Mouse (Mus musculus): ENCODE results near the gene Atoh7. TPM values are rescaled to one million over a fixed set of nuclear protein-coding genes. Genes with fewer than 3 reads are reported as not detected.
"Not testable (repeated sequence)": the region's sequence is repeated elsewhere in the genome, so short reads cannot be mapped to it uniquely, and the experiment has no call there.

Atoh7 gene
- total and polyA plus RNA-seq, 3 experiments: not detected

- H3K9ac ChIP-seq (ENCODE audit: control insufficient read depth, low read depth, low read length, poor library complexity, severe bottlenecking): no peak overlapping the region
- no peaks in the 10 kb centered on the region for H3K9me3 ChIP-seq (replicated peaks; ENCODE audit: insufficient read depth, low read length)
- H3K36me3 ChIP-seq (ENCODE audit: control insufficient read depth in 1 of 2, insufficient read depth in 2 of 2, low read length in 2 of 2): no peaks in the 10 kb centered on the region
- TF ChIP-seq ETS1 (IDR thresholded peaks at IDR 0.05; ENCODE audit: low read depth, low read length): no peak
- TF ChIP-seq SIN3A (IDR thresholded peaks at IDR 0.05; ENCODE audit: low read length): no peak
- TF ChIP-seq ZNF384 (IDR thresholded peaks at IDR 0.05; ENCODE audit: low read depth, low read length): no peak
- no peak for TF ChIP-seq UBTF (IDR thresholded peaks at IDR 0.05; ENCODE audit: borderline replicate concordance, insufficient read depth, low read depth, low read length)
- TF ChIP-seq USF1 (IDR thresholded peaks at IDR 0.05; ENCODE audit: low read depth, low read length): no peak
- no peak for TF ChIP-seq EP300 (IDR thresholded peaks at IDR 0.05; ENCODE audit: low read depth in 1 of 2, low read length in 2 of 2)
- no peak for TF ChIP-seq CHD1 (IDR thresholded peaks at IDR 0.05; ENCODE audit: low read depth, low read length)
- TF ChIP-seq ZMIZ1 (IDR thresholded peaks at IDR 0.05; ENCODE audit: low read depth, low read length): no peak
- TF ChIP-seq GABPA (IDR thresholded peaks at IDR 0.05; ENCODE audit: low read depth, low read length): no peak
- TF ChIP-seq NELFE (IDR thresholded peaks at IDR 0.05; ENCODE audit: low read depth, low read length): no peak
- no peak for TF ChIP-seq TCF12 (IDR thresholded peaks at IDR 0.05; ENCODE audit: low read depth, low read length)
- no peak for TF ChIP-seq POLR2A (IDR thresholded peaks at IDR 0.05; ENCODE audit: control insufficient read depth in 1 of 2, insufficient read depth in 1 of 2, low read depth in 1 of 2, low read length in 2 of 2, poor library complexity in 1 of 2)
- no peak for TF ChIP-seq ZKSCAN1 (IDR thresholded peaks at IDR 0.05; ENCODE audit: low read depth, low read length)
- TF ChIP-seq E2F4 (IDR thresholded peaks at IDR 0.05; ENCODE audit: borderline replicate concordance, low read depth, low read length): no peak
- TF ChIP-seq GATA1 (IDR thresholded peaks at IDR 0.05; ENCODE audit: low read depth, low read length): no peak
- no peak for TF ChIP-seq MYC (IDR thresholded peaks at IDR 0.05; ENCODE audit: low read depth, low read length)
- no peak for TF ChIP-seq CTCF (IDR thresholded peaks at IDR 0.05 in 2 of 3, conservative IDR thresholded peaks at IDR 0.05 in 1 of 3; ENCODE audit: control insufficient read depth in 1 of 3, insufficient read depth in 1 of 3, low read depth in 2 of 3, low read length in 3 of 3, poor library complexity in 1 of 3, severe bottlenecking in 1 of 3)
- no peak for TF ChIP-seq RCOR1 (IDR thresholded peaks at IDR 0.05; ENCODE audit: low read depth, low read length)
- TF ChIP-seq POLR2AphosphoS5 (IDR thresholded peaks at IDR 0.05; ENCODE audit: borderline replicate concordance, low read depth, low read length): no peak
- no peak for TF ChIP-seq JUND (IDR thresholded peaks at IDR 0.05; ENCODE audit: low read depth, low read length)
- no peaks in the 10 kb centered on the region for H3K79me2 ChIP-seq (ENCODE audit: control insufficient read depth, insufficient read depth, low read length, poor library complexity)
- H3K4me3 ChIP-seq (ENCODE audit: control insufficient read depth in 1 of 2, insufficient read depth in 1 of 2, low read depth in 2 of 2, low read length in 2 of 2): no peak overlapping the region
- no peaks in the 10 kb centered on the region for H3K4me1 ChIP-seq (ENCODE audit: control insufficient read depth in 1 of 2, insufficient read depth in 2 of 2, low read length in 2 of 2)
- H3K27ac ChIP-seq (ENCODE audit: control insufficient read depth, low read depth, low read length): no peak overlapping the region
- DNase-seq (ENCODE audit: low read depth, low spot score): no peak
- no peaks in the 10 kb centered on the region; a peak in 1 of 4 replicates for H3K27me3 ChIP-seq (ENCODE audit: control insufficient read depth in 1 of 2, insufficient read depth in 2 of 2, low read length in 2 of 2)
Measured at GRCm38 (mm10) chr10:63052011-63052410, 47.4 kb upstream of the Atoh7 start.

DNA sequence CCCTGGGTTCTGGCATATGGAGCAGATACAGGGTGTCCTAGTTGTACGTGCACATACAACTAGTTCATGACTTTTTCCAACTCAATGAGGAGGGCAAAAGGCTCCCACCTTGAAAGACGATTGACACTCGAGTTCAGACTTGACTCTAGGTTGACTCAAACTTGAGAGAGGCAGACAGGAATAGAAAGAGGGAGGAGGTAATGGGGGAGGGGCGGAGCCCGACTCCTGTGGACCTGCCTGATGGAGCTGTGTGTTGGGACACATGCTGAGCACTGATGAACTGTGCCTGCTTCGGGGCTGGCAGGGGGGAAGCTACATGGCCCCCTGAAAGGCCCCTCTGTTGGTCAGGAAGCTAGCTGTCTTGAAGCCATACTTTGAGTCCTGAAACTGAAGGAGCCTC, 46.4 kb upstream of the Atoh7 start:
- no peaks in the 10 kb centered on the region for H3K9me3 ChIP-seq (replicated peaks; ENCODE audit: insufficient read depth, low read length)
- no peak overlapping the region for H3K27ac ChIP-seq (ENCODE audit: control insufficient read depth, low read depth, low read length)
- H3K9ac ChIP-seq (ENCODE audit: control insufficient read depth, low read depth, low read length, poor library complexity, severe bottlenecking): no peak overlapping the region
- TF ChIP-seq JUND (IDR thresholded peaks at IDR 0.05; ENCODE audit: low read depth, low read length) (no peak), POLR2A (IDR thresholded peaks at IDR 0.05; ENCODE audit: control insufficient read depth in 1 of 2, insufficient read depth in 1 of 2, low read depth in 1 of 2, low read length in 2 of 2, poor library complexity in 1 of 2) (no peak), ETS1 (IDR thresholded peaks at IDR 0.05; ENCODE audit: low read depth, low read length) (no peak), MAFK (IDR thresholded peaks at IDR 0.05; ENCODE audit: borderline replicate concordance, low read depth, low read length) (no peak), ZC3H11A (IDR thresholded peaks at IDR 0.05; ENCODE audit: low read depth, low read length) (no peak), MYB (IDR thresholded peaks at IDR 0.05; ENCODE audit: low read depth, low read length) (no peak), NELFE (IDR thresholded peaks at IDR 0.05; ENCODE audit: low read depth, low read length) (no peak), RAD21 (IDR thresholded peaks at IDR 0.05; ENCODE audit: low read depth, low read length) (no peak), MEF2A (IDR thresholded peaks at IDR 0.05; ENCODE audit: extremely low read depth, insufficient replicate concordance, low read depth, low read length, poor library complexity, severe bottlenecking) (no peak), POLR2AphosphoS2 (IDR thresholded peaks at IDR 0.05; ENCODE audit: low read length) (no peak), GABPA (IDR thresholded peaks at IDR 0.05; ENCODE audit: low read depth, low read length) (no peak), SMC3 (IDR thresholded peaks at IDR 0.05; ENCODE audit: low read depth, low read length) (no peak), ZKSCAN1 (IDR thresholded peaks at IDR 0.05; ENCODE audit: low read depth, low read length) (no peak)
- no peaks in the 10 kb centered on the region for H3K36me3 ChIP-seq (ENCODE audit: control insufficient read depth in 1 of 2, insufficient read depth in 2 of 2, low read length in 2 of 2)
- no peaks in the 10 kb centered on the region for H3K79me2 ChIP-seq (ENCODE audit: control insufficient read depth, insufficient read depth, low read length, poor library complexity)
- no peaks in the 10 kb centered on the region; a peak in 1 of 4 replicates for H3K27me3 ChIP-seq (ENCODE audit: control insufficient read depth in 1 of 2, insufficient read depth in 2 of 2, low read length in 2 of 2)
- no peak for DNase-seq (ENCODE audit: low read depth, low spot score)
- no peak overlapping the region for H3K4me3 ChIP-seq (ENCODE audit: control insufficient read depth in 1 of 2, insufficient read depth in 1 of 2, low read depth in 2 of 2, low read length in 2 of 2)
- no peaks in the 10 kb centered on the region for H3K4me1 ChIP-seq (ENCODE audit: control insufficient read depth in 1 of 2, insufficient read depth in 2 of 2, low read length in 2 of 2)

GRCm38 (mm10) chr10:63054071-63054470, 45.4 kb upstream of the Atoh7 start:
- not testable (repeated sequence) for H3K27me3 ChIP-seq (ENCODE audit: control insufficient read depth in 1 of 2, insufficient read depth in 2 of 2, low read length in 2 of 2); H3K9me3 ChIP-seq (replicated peaks; ENCODE audit: insufficient read depth, low read length); H3K4me1 ChIP-seq (ENCODE audit: control insufficient read depth in 1 of 2, insufficient read depth in 2 of 2, low read length in 2 of 2); H3K79me2 ChIP-seq (ENCODE audit: control insufficient read depth, insufficient read depth, low read length, poor library complexity); H3K27ac ChIP-seq (ENCODE audit: control insufficient read depth, low read depth, low read length); H3K9ac ChIP-seq (ENCODE audit: control insufficient read depth, low read depth, low read length, poor library complexity, severe bottlenecking); H3K4me3 ChIP-seq (ENCODE audit: control insufficient read depth in 1 of 2, insufficient read depth in 1 of 2, low read depth in 2 of 2, low read length in 2 of 2); DNase-seq (ENCODE audit: low read depth, low spot score); H3K36me3 ChIP-seq (ENCODE audit: control insufficient read depth in 1 of 2, insufficient read depth in 2 of 2, low read length in 2 of 2)

Measured in MEL (cell line).